Mouse (Mus musculus) ES-E14 (cell line): ENCODE data around the gene Mesp1. TPM values are rescaled to one million over a fixed set of nuclear protein-coding genes. Genes with fewer than 3 reads are reported as not detected.
A peak's percentile ranks its signal among the peaks of the same experiment; 100 is the strongest.

ENCODE experiments used
- DNase-seq: peaks from one replicate; pipeline ENCODE4 v3.0.0-alpha.2; 2013; ENCODE audit warnings: low read depth, low spot score
- H3K27ac ChIP-seq: 2 replicates; pipeline ENCODE4 v1.5.1; 2012; ENCODE audit warnings: low read depth, mild to moderate bottlenecking, low read length, moderate library complexity, mixed read lengths; ENCODE audit not compliant: poor library complexity, insufficient read depth, severe bottlenecking
- H3K36me3 ChIP-seq: 2 replicates; pipeline ENCODE4 v1.6.1; 2012; ENCODE audit warnings: mild to moderate bottlenecking, low read length, moderate library complexity, mixed read lengths; ENCODE audit not compliant: control insufficient read depth, poor library complexity, insufficient read depth, severe bottlenecking
- H3K4me1 ChIP-seq, 2 experiments: fragments of 150-350 bp in 1 of 2; sonication (generic) in 1 of 2; 2 replicates each; pipeline ENCODE4 v1.6.1; 2012; ENCODE audit warnings: low read length in 2 of 2, mild to moderate bottlenecking in 1 of 2, mixed read lengths in 1 of 2; ENCODE audit not compliant: control insufficient read depth in 2 of 2, insufficient read depth in 2 of 2, poor library complexity in 1 of 2
- H3K4me3 ChIP-seq, 2 experiments: fragments of 150-350 bp in 1 of 2; sonication (generic) in 1 of 2; 2 replicates each; pipeline ENCODE4 v1.5.1; 2012; ENCODE audit warnings: low read length in 2 of 2, low read depth in 1 of 2, mild to moderate bottlenecking in 1 of 2, mixed read lengths in 1 of 2; ENCODE audit not compliant: insufficient read depth in 1 of 2, poor library complexity in 1 of 2, severe bottlenecking in 1 of 2
- H3K9ac ChIP-seq: 2 replicates; pipeline ENCODE4 v1.6.1; 2012; ENCODE audit warnings: low read depth, mild to moderate bottlenecking, low read length, mixed read lengths; ENCODE audit not compliant: poor library complexity, insufficient read depth, severe bottlenecking
- H3K9me3 ChIP-seq: fragments of 150-350 bp; sonication (generic); 2 replicates; pipeline ENCODE4 v1.6.1; 2012; ENCODE audit warnings: low read depth, mild to moderate bottlenecking, low read length; ENCODE audit not compliant: control insufficient read depth, insufficient read depth
- CHD2 ChIP-seq: IDR thresholded peaks from 2 replicates; pipeline ENCODE4 v1.6.1; 2014; ENCODE audit warnings: mild to moderate bottlenecking, low read depth, low read length, inconsistent platforms
- HCFC1 ChIP-seq: IDR thresholded peaks from 2 replicates; pipeline ENCODE4 v1.6.1; 2012; ENCODE audit warnings: low read length, inconsistent platforms, borderline replicate concordance; ENCODE audit not compliant: insufficient read depth
- MAFK ChIP-seq: IDR thresholded peaks from 2 replicates; pipeline ENCODE4 v1.6.1; 2014; ENCODE audit warnings: mild to moderate bottlenecking, low read depth, low read length, inconsistent platforms; ENCODE audit not compliant: insufficient read depth
- ZC3H11A ChIP-seq: IDR thresholded peaks from 2 replicates; pipeline ENCODE4 v1.6.1; 2012; ENCODE audit warnings: low read depth, mild to moderate bottlenecking, inconsistent platforms, low read length, borderline replicate concordance
- ZNF384 ChIP-seq: IDR thresholded peaks from 2 replicates; pipeline ENCODE4 v1.6.1; 2012; ENCODE audit warnings: low read depth, low read length, inconsistent platforms
- in situ Hi-C, 2 experiments: fragments of 600-800 bp; cut with MboI; formaldehyde crosslinking; loops; one replicate each; pipeline ENCODE4 v1.15.1; 2025; ENCODE audit warnings: low sequenced_read_pairs in 2 of 2, inconsistent platforms in 1 of 2; ENCODE audit not compliant: unreplicated experiment in 2 of 2
- total RNA-seq: library from RNA; depleted of rRNA; stranded (reverse); fragments of 300-350 nt; gene quantifications from 2 replicates; pipeline ENCODE4 v1.2.3, GENCODE M21; 2012

The Mesp1 gene
- total RNA-seq, 1 experiment = 0.27 TPM

DNA sequence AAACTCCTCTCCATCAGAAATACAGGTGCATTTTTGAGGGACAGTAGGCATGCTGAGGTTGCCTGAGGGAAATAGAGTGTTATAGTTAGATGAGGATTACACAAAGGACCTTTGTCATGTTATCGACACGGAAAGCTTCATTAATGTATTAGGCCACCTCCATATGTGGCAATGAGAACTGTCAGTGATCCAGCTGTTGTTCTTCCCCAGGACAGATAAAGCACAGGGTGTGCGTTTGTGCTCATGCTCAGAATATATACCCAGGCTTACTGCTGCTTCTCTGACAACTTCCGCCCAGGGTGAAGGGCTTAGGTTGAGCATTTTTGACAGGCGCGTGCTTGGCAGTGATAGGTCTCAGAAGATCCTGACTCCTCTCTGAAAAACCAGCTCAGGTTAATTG, 44.1 kb downstream of the Mesp1 start:
- no peak for DNase-seq
- no peaks in the 10 kb centered on the region for H3K36me3 ChIP-seq
- H3K27ac ChIP-seq = no peak overlapping the region
- no peak overlapping the region for H3K4me3 ChIP-seq
- H3K9me3 ChIP-seq = no peaks in the 10 kb centered on the region
- no peaks in the 10 kb centered on the region for H3K4me1 ChIP-seq
- H3K9ac ChIP-seq = no peak overlapping the region
- TF ChIP-seq MAFK (no peak), ZC3H11A (no peak), CHD2 (no peak), ZNF384 (no peak), HCFC1 (no peak)
- in situ Hi-C loops = no loop called here

DNA sequence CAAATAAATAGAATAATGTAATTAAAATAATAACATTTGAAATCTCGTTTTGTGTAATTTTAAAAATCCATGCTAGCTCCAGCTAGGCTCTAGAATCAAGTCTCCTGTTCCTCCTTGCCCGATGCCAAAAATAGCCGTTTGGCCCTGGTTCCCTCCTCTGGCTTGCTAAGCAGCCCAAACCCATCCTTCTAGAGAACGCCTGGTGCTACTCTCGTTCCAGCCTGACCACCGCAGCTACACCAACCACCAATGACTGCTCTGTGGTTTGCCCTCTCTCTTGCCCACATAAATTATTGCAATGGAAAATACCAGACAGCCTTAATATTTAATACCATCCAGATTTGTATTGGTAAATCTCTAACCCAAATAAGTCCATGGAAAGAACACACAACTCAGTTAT, 45.9 kb downstream of the Mesp1 start:
- Histone ChIP-seq H3K36me3 (no peaks in the 10 kb centered on the region), H3K9me3 (no peaks in the 10 kb centered on the region), H3K4me3 (no peak overlapping the region), H3K9ac (no peak overlapping the region), H3K4me1 (no peaks in the 10 kb centered on the region), H3K27ac (no peak overlapping the region)
- TF ChIP-seq HCFC1 (no peak), ZNF384 (no peak)
- DNase-seq = no peak
- in situ Hi-C loops = no loop called here

DNA sequence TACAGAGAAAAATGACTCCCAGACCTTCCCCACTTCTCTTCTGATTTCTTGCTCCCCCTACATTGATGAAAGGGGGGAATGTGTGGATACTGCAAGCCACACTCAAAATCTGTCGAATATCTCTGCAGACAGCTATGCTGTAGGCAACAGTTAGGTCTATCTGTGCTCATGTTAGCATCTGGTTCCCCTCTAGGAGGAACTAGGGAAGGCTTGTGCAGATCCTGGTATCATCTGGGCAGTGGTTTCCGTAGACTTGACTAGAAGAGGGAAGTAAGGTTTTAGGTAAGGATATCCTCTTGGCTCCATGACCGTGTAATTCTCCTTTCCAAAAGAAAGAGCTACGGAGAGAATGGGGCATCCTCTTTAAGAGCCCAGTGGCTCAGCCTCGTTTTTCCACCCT, 49.0 kb downstream of the Mesp1 start:
- Histone ChIP-seq H3K4me1 (no peaks in the 10 kb centered on the region), H3K9ac (no peak overlapping the region), H3K36me3 (no peaks in the 10 kb centered on the region), H3K9me3 (no peaks in the 10 kb centered on the region), H3K27ac (no peak overlapping the region), H3K4me3 (no peak overlapping the region)
- in situ Hi-C loops = no loop called here
- no peak for TF ChIP-seq ZNF384
- DNase-seq = no peak

DNA sequence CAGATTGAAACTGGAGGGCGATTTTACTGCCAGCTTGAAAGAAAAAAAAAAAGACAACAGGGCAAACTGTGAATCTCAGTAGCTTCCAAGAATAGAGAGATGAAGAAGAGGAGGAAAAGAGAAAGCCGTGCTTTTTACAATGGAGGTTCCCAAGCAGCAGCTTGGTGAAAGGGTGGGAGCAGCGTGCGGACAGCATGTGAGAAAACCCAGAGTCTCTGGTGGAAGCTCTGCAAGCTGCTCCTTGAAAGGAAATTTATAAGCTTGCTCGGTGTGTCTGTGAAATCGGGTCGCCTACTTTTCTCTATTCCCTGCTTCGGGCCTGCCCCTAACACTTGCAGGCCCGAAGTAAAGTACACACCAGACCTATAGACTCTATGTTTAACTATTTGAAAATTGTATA, 49.5 kb downstream of the Mesp1 start:
- no peaks in the 10 kb centered on the region for H3K9me3 ChIP-seq
- H3K4me1 ChIP-seq = no peaks in the 10 kb centered on the region
- DNase-seq = no peak
- TF ChIP-seq HCFC1 (no peak), CHD2 (no peak), ZC3H11A (no peak), MAFK (no peak), ZNF384 (no peak)
- in situ Hi-C loops = no loop called here
- H3K9ac ChIP-seq = no peak overlapping the region
- no peak overlapping the region for H3K27ac ChIP-seq
- H3K36me3 ChIP-seq = no peaks in the 10 kb centered on the region
- no peak overlapping the region for H3K4me3 ChIP-seq

DNA sequence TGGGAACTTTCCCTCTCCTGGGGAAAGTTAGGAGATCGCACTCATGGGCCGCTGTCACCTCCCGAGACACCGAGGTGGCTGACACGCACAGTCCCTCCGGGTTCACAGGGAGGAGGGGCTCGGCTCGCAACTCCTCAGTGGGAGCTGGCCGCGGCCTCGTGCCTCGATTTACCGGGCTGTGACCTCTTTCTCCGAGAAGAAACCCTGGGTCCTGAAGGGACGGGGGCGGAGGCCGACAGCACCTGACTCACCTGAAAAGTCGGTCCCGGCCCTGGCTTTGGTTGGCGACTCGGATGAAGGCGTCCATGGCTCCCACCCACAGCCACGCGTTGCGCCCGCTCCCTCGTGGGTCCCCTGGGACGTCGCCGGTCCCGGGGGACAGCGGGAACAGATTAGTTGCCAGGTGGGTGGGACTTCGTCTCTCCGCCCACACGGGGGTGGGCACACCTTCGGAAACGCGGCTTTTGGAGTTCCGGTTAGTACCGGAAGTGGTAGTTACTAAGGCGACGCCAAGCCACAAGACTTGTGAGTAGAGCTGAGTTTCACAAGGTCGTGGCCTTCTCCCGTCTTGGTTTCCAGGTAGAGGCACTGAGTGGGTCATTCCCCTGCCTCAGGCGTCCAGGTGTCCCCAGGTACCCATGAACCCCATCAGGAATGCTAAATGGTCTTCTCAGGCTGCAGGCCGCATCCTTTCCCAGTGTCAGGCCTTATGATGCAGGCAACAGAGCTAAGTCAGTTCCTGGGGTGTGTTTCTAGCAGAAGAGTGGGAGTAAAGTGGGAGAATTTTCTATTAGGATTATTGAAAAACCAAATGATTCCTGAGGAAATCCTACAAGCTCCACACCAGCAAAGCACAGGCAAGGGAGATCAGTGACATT, 50.7 kb downstream of the Mesp1 start, which contains the start of the genes Pex11a and Wdr93:
Gene Pex11a, minus strand, starts transcription at position 473 of the 878 bp plus-strand sequence.
Gene Wdr93, plus strand, starts transcription at position 505 of the 878 bp plus-strand sequence.
- DNase-seq = peak; percentile 73
- no peaks in the 10 kb centered on the region for H3K9me3 ChIP-seq
- no peaks in the 10 kb centered on the region for H3K36me3 ChIP-seq
- H3K4me1 ChIP-seq = no peaks in the 10 kb centered on the region
- H3K27ac ChIP-seq = no peak within 1 kb of the TSS
- peak within 1 kb of the TSS; percentile 90 to 93 for H3K4me3 ChIP-seq
- peak within 1 kb of the TSS; percentile 84 for H3K9ac ChIP-seq
- TF ChIP-seq CHD2 = no peak
- TF ChIP-seq ZNF384 = no peak
- in situ Hi-C loops = no loop called here
